Comparison of ENCODE assay signal across 1 mouse cellular context in genomic region chr9:44338574-44338973, GRCm38 (mm10).
TF ChIP-seq lines count a peak whose summit lies in the region.

No protein-coding gene starts in this region.

TF ChIP-seq in MEL, 35 proteins besides CTCF, POLR2A, EP300 and RAD21:
- TF ChIP-seq SIN3A (IDR thresholded peaks at IDR 0.05; ENCODE audit: low read length) (peak; percentile 29; the same call in 1 of the 2 replicates), SMC3 (IDR thresholded peaks at IDR 0.05; ENCODE audit: low read depth, low read length) (peak; percentile 54), ETS1 (IDR thresholded peaks at IDR 0.05; ENCODE audit: low read depth, low read length) (no peak)
